Mouse (Mus musculus) Patski (cell line): ENCODE data around the gene Tsc22d2. TPM values are rescaled to one million over a fixed set of nuclear protein-coding genes. Genes with fewer than 3 reads are reported as not detected.
A peak's percentile ranks its signal among the peaks of the same experiment; 100 is the strongest.

Experiments used
- ATAC-seq: fragments of 100-300 bp; one replicate; pipeline ENCODE4 v1.8.0; 2021
- CTCF ChIA-PET: fragments of 350-600 bp; sonication (Branson Sonifier 250); formaldehyde crosslinking; loops from one replicate; lab custom pipeline; 2022; ENCODE audit warnings: inconsistent platforms; lab: Charles Lee
- POLR2A ChIA-PET: fragments of 350-600 bp; sonication (Branson Sonifier 250); formaldehyde crosslinking; loops from one replicate; lab custom pipeline; 2022; ENCODE audit warnings: antibody characterized with exemption, inconsistent platforms; lab: Charles Lee
- DNase-seq: peaks from one replicate; pipeline ENCODE4 v3.0.0-alpha.2; 2011; ENCODE audit warnings: low read depth, low spot score
- H3K27me3 ChIP-seq: fragments of 371-371 bp; one replicate; pipeline ENCODE4 v1.5.1; 2021
- CTCF ChIP-seq: fragments of 100-300 bp; IDR thresholded peaks from one replicate; pipeline ENCODE4 v1.5.1; 2021
- in situ Hi-C: fragments of 300-500 bp; cut with MboI; formaldehyde crosslinking; loops from 3 replicates; pipeline ENCODE4 v1.11.1; 2018; ENCODE audit warnings: low pct_unique_long_range_greater_than_20kb, mixed read lengths
- polyA plus RNA-seq: library from polyadenylated mRNA; unstranded; gene quantifications from one replicate; pipeline ENCODE4 v1.2.3, GENCODE M21; 2021

Gene Tsc22d2
- polyA plus RNA-seq, 1 experiment from 2014 or later, result 31.8 TPM

- no peaks in the 10 kb centered on the region for H3K27me3 ChIP-seq
- ChIA-PET CTCF (interaction anchor here (0.8 to 1.6 kb wide), 4 partner anchors 8 to 25 kb away, joined by 3 to 4 read pairs (median 4); no protein-coding TSS in a partner anchor), POLR2A (no interaction called here)
- in situ Hi-C loops, result no loop called here
- DNase-seq, result no peak
- TF ChIP-seq CTCF, result no peak
- ATAC-seq, result no peak
Observed at GRCm38 (mm10) chr3:58385060-58385459, 29.5 kb upstream of the Tsc22d2 start.

- in situ Hi-C loops, result no loop called here
- no peak for DNase-seq
- CTCF ChIA-PET, result interaction anchor here (1.0 to 2.2 kb wide), 3 partner anchors 11 to 14 kb away, joined by 5 to 9 read pairs (median 9); no protein-coding TSS in a partner anchor
- no peaks in the 10 kb centered on the region for H3K27me3 ChIP-seq
- TF ChIP-seq CTCF, result no peak
- no peak for ATAC-seq
- POLR2A ChIA-PET, result interaction anchor here (1.0 to 1.1 kb wide), 2 partner anchors 8 to 48 kb away, joined by 3 to 4 read pairs; no protein-coding TSS in a partner anchor
Observed at GRCm38 (mm10) chr3:58388731-58389130, 25.8 kb upstream of the Tsc22d2 start.

GRCm38 (mm10) chr3:58398541-58398940 lies 16.0 kb upstream of the Tsc22d2 start:
- DNase-seq (no peak), ATAC-seq (no peak)
- in situ Hi-C loops, result no loop called here
- TF ChIP-seq CTCF, result no peak
- CTCF ChIA-PET, result interaction anchor here (1.4 kb wide), 1 partner anchor 11 kb away, joined by 3 read pairs; no protein-coding TSS in a partner anchor
- H3K27me3 ChIP-seq, result no peaks in the 10 kb centered on the region
- POLR2A ChIA-PET, result no interaction called here

DNA sequence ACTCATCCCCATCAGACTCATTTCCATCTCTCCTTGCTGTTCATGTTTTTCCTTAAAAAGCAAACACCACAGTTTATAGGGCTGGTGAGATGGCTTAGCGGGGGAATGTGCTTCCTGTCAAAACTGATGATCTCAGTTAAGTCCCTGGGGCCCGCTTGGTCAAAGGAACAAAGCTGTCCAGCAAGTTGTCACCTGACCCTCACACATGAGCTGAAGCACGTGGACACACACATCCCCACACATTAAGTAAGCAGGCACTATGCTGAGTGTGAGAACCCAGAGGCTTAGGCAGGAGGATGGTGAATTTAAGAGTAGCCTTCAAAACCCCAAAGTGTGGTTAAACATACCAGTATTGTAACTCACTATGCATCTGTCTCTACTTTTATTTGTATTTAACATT lies 14.6 kb upstream of the Tsc22d2 start:
- POLR2A ChIA-PET, result no interaction called here
- DNase-seq, result no peak
- no peak for ATAC-seq
- in situ Hi-C loops, result no loop called here
- no peaks in the 10 kb centered on the region for H3K27me3 ChIP-seq
- no peak for TF ChIP-seq CTCF
- CTCF ChIA-PET, result interaction anchor here (0.8 to 2.0 kb wide), 5 partner anchors 12 to 241 kb away, joined by 3 to 9 read pairs (median 3); no protein-coding TSS in a partner anchor

DNA sequence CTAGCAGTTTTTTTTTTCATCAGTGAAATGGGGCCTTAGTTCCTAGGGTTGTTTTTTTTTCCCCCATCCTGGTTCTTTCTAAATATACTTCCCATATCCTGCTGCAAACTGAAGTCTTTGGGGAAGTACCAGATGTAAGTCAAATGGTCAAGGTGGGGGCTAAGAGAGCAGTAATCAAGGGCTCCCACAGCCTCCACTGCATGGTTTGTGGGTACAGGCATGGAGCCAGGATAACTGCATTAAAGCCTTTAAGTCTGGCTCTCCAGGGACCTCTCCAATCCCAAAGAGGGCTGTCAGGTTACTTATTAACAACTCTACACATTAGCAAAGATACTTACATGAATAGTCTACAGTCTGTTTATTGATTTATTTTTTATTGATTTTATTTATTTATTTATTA lies 2.8 kb upstream of the Tsc22d2 start:
- CTCF ChIA-PET, result interaction anchor here (0.6 to 1.4 kb wide), 2 partner anchors 18 to 248 kb away, joined by 4 to 6 read pairs; no protein-coding TSS in a partner anchor
- no peaks in the 10 kb centered on the region for H3K27me3 ChIP-seq
- ATAC-seq (no peak), DNase-seq (no peak)
- in situ Hi-C loops, result loop anchor here (5.0 to 10.0 kb wide), 3 partner anchors 39 to 249 kb away; no protein-coding TSS in a partner anchor
- POLR2A ChIA-PET, result interaction anchor here (0.6 to 0.7 kb wide), 2 partner anchors 167 to 208 kb away, joined by 3 read pairs; no protein-coding TSS in a partner anchor
- no peak for TF ChIP-seq CTCF

- CTCF ChIA-PET, result interaction anchor here (1.0 to 1.7 kb wide), 4 partner anchors 24 to 259 kb away, joined by 3 to 6 read pairs (median 3); no protein-coding TSS in a partner anchor
- POLR2A ChIA-PET, result interaction anchor here (0.8 to 1.0 kb wide), 2 partner anchors 10 to 41 kb away, joined by 3 to 4 read pairs; no protein-coding TSS in a partner anchor
- H3K27me3 ChIP-seq, result no peaks in the 10 kb centered on the region
- in situ Hi-C loops, result loop anchor here (5.0 to 10.0 kb wide), 3 partner anchors 41 to 251 kb away; no protein-coding TSS in a partner anchor
- no peak for DNase-seq
- no peak for TF ChIP-seq CTCF
- no peak for ATAC-seq
Observed at GRCm38 (mm10) chr3:58413671-58414070, 844 bp upstream of the Tsc22d2 start.

- CTCF ChIA-PET, result interaction anchor here (1.0 to 2.3 kb wide), 6 partner anchors 9 to 256 kb away, joined by 3 to 12 read pairs (median 4); no protein-coding TSS in a partner anchor
- no peak for DNase-seq
- POLR2A ChIA-PET, result interaction anchor here (0.6 to 3.5 kb wide), 7 partner anchors 10 to 257 kb away, joined by 3 to 15 read pairs (median 5); no protein-coding TSS in a partner anchor
- no peak for TF ChIP-seq CTCF
- ATAC-seq, result peak; percentile 71
- in situ Hi-C loops, result loop anchor here (5.0 to 10.0 kb wide), 3 partner anchors 43 to 253 kb away; no protein-coding TSS in a partner anchor
- no peaks in the 10 kb centered on the region for H3K27me3 ChIP-seq
Observed at GRCm38 (mm10) chr3:58414986-58415883, 720 bp downstream of the Tsc22d2 start.

GRCm38 (mm10) chr3:58415884-58416725 lies 1.6 kb downstream of the Tsc22d2 start:
- in situ Hi-C loops, result loop anchor here (10.0 kb wide), 1 partner anchor 101 kb away; no protein-coding TSS in a partner anchor
- ChIA-PET CTCF (interaction anchor here (0.9 to 2.3 kb wide), 9 partner anchors 8 to 257 kb away, joined by 3 to 12 read pairs (median 3); no protein-coding TSS in a partner anchor), POLR2A (interaction anchor here (0.6 to 3.5 kb wide), 6 partner anchors 9 to 258 kb away, joined by 3 to 15 read pairs (median 5); no protein-coding TSS in a partner anchor)
- no peaks in the 10 kb centered on the region for H3K27me3 ChIP-seq
- no peak for TF ChIP-seq CTCF
- no peak for DNase-seq
- ATAC-seq, result peak; percentile 15
